Mouse (Mus musculus) kidney, adult 8-10 months (tissue): ENCODE measurements at regions not wholly inside any gene's neighbourhood (a gene's known extent, or its start where the extent isn't known, plus 50 kb on each side); places are given as distances from the start of the nearest gene placed in this dataset.

Experiments
- DNase-seq, 2 experiments: peaks; one replicate each; pipeline ENCODE4 v3.0.0; 2022

GRCm38 (mm10) chr3:149993199-149993598, 1002.8 kb upstream of the Adgrl2 start:
- no peak for DNase-seq

- no peak for DNase-seq
These were observed 997.4 kb upstream of the Adgrl2 start for GRCm38 (mm10) chr3:149987801-149988200.

DNA sequence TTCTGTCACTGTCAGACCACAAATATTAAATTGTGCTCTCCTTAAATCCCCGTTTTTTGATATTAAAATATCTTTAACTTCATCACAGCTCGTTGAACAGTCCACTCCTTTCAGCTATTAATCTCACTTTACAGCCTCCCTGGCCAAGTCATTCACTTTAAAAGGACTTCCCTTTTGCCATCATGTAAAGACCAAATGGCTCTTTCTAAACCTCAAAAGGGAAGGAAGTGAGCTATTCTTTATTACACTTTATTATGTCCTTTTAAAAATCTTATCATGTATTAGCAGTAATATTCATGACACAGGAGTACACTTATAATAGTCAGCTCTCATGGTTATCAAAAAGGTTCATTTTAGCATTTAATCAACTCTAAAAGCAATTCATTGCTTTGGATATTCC, 966.6 kb upstream of the Adgrl2 start:
- no peak for DNase-seq

DNA sequence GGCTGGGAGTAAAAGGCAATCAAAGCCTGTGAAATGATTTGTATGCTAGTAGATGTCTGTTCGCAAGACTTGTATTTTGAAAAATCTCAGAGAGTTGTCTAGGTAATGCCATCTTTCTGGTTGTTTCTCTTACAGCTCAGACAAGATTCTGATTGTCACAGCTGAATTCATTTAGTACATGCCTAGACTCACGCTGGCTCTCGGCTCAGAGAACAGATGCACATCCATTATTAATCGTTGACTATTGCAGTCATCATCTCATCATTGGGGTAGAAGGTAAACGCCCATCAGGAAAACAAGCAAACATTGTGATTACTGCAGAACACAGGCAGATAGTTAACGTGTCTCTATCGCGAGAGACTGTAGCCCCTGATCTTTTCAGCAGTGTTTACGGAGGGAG, 945.8 kb upstream of the Adgrl2 start:
- no peak for DNase-seq

GRCm38 (mm10) chr3:149934832-149935231, 944.5 kb upstream of the Adgrl2 start:
- no peak for DNase-seq

- DNase-seq = no peak
These were observed 938.4 kb upstream of the Adgrl2 start for GRCm38 (mm10) chr3:149928456-149929360.

DNA sequence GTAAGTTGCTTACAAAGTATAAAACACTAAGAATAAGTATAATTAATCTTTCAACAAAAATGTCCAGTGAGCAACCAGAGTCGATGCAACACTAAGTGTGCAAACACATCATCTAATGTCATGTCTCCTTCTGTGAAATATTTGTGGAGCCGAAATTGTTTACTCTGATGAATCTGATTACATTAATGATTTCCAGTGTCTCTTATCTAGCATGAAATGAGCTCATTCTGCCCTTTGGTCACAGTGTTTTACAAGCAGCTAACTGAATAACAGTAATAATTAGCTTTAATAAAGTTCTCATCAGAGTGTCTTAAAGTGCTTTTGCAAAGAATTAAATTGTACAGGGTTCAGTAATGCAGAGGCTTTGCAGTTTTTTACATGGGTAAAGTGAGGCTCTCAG, 929.9 kb upstream of the Adgrl2 start:
- DNase-seq = no peak

- no peak for DNase-seq
These were observed 927.8 kb upstream of the Adgrl2 start for GRCm38 (mm10) chr3:149918201-149918600.

DNA sequence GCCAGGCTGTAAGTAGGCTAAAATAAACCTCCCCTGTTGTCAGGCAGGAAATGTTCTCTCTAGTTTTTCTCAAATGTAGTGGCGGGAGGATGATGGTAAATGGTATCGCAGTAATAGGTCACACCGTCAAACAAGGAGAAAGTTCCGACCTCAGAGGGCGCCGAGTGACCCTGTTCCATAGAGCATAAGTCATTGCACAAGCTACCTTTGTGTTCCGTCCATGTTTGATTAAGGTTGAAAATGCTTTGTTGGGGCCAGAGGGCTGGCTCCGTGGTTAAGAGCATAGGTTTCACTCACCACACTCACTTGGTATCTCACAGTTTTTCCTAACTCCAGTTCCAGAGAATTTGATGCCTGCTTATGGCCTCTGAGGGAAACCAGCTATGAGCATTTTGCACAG, 920.4 kb upstream of the Adgrl2 start:
- no peak for DNase-seq

GRCm38 (mm10) chr3:149901783-149902182, 911.4 kb upstream of the Adgrl2 start:
- no peak for DNase-seq

GRCm38 (mm10) chr3:149876553-149876952, 886.2 kb upstream of the Adgrl2 start:
- no peak for DNase-seq

DNA sequence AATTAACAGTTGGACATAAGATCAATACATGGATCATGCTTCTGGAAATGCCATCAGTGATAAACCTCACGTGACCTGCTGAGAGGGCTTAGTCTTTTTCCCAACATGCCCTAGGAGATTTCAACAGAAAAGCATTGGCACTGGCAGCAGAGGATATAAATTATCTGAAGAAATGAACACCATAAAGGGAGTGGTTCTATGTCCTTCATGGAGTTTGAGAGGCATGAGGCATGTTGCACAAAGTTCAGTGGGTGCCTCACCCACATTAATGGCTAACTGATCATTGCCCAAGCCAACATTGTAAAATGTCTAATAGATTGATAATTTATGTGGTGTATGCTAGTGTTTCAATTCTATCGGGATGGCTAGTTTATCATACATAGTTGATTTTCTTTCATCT, 875.6 kb upstream of the Adgrl2 start:
- no peak for DNase-seq

DNA sequence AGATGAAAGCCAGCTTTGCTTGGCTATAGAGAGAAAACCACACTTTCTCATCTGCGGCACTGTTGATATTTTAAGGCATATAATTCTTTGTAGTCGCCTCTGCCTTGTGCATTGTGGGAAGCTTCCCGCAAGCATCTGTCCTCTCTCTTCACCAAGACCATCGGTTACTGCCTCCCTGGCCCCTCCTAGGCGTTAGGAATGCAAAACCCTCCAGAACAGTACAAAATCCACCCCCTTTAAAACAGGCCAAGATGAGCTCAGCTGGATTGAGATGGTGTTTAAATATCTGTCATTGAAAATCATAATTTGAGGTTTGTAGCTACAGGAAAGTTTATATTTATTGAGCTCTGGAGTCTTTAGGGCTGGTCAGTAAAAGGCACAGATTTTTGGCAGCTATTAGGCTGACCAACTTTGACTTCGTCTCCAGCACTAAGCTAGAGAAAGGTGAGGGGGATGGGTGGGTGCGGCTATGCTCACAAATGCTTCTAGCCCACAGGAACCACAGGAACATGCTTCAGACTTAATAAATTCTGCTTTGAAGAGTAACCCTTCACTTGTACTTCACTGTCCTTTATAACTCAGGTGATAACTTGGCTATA, 856.7 kb upstream of the Adgrl2 start:
- DNase-seq = no peak

GRCm38 (mm10) chr3:149845826-149846486, 855.6 kb upstream of the Adgrl2 start:
- no peak for DNase-seq

- no peak for DNase-seq
These were observed 854.9 kb upstream of the Adgrl2 start for GRCm38 (mm10) chr3:149845083-149845825.

DNA sequence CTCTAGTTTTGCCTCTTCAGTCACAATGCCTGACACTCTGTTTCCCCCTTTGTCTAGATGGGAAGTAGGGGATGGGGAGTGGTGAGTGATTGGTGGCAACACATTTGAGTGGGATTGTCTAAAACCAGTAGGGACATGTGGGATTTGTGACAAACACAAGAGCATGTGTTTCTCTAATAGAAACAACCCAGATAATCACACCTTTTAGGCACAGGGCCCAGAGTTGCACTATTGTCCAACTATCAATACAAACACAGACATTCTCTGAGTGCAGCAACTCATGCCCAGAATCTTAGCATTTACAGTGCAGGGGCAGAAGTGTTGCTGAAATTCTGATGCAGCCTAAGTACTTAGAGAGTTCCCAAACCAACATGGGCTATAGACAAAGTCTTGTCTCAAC, 847.6 kb upstream of the Adgrl2 start:
- no peak for DNase-seq

DNA sequence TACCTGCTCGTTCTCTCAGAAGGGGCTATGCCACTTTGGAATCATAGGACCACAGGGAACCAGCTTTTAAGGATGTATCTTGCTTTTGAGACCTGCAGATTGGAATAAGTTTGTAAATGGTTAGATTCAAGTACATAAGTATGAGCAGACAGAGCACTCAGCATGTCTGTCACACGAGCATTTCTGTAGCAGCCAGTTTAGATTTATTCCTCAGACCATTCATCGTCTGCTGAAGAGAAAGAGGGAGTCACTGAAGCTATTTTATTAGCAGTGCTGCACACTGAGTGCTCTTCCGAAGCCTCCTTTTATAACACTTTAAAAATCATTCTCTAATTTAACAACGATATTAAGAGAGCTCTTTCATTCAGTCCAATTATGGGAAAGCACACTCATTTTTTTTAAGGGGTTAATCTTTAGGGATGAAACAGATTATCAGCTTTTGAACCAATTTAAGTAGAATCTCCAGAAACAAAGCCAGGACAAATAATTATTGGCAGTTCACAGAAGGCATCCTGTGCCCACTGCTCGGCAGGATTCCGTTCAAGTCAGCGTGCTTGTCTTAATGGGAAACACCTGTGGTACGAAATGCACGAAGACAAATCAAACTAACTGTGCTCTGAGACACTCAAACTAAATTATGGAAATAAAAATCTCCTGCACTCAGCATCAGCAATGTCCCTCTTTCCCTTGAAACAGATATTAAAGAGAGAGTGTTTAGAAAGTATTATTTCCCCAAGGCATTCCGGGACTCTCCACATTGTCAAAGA, 846.3 kb upstream of the Adgrl2 start:
- no peak for DNase-seq

DNA sequence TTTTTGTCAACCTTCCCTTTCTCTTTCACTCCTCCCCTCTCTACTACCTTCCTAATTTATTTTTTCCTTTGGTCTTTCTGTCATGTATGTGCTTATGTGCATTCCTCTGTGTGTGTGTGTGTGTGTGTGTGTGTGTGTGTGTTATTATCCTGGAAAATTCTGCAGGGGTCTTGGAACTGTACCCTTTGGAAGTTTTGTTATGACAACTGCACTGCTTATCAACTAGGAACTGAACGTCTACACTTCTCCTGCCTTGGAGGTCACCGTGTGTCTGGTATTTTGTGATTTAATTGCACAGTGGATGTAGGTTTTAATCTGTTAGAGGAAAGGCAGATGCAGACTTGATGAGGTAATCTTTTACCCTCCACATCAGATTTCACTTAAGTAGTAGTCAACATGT, 836.8 kb upstream of the Adgrl2 start:
- no peak for DNase-seq

DNA sequence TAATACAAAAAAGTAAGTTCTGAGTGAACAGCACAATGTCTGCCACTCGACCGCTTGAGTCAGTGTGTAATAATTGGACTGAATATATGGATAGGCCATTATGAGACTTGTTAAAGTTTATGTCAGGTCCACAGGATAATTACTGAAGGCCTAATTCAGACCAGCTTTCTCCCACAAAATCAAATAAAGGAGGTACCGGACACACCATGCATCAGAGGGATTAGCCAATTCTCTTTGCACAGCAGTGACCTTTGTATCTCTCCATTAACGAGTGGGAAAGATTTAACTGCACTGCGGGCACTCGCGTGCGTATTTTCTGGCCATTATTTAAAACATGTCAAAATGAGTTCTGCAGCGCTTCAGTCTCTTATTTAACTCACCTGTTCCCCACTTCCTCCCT, 836.4 kb upstream of the Adgrl2 start:
- no peak for DNase-seq

GRCm38 (mm10) chr3:149820670-149821069, 830.3 kb upstream of the Adgrl2 start:
- no peak for DNase-seq

DNA sequence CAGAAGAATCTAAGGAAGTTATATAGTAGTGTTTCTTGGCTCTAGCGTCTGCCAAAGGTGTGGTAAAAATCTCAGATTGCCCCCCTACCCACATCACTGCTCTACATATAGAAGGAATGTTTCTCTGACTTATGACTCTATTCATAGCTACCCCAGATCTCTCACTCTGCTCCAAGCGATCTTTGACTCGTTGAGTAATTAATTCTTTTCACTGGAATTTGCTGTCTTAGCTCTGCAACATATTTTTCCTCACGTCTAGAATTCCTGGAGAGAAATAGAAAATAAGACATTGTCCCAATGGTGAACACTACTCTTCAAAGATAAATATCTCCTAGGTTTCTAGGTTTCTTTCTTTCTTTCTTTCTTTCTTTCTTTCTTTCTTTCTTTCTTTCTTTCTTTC, 829.5 kb upstream of the Adgrl2 start:
- DNase-seq = no peak

DNA sequence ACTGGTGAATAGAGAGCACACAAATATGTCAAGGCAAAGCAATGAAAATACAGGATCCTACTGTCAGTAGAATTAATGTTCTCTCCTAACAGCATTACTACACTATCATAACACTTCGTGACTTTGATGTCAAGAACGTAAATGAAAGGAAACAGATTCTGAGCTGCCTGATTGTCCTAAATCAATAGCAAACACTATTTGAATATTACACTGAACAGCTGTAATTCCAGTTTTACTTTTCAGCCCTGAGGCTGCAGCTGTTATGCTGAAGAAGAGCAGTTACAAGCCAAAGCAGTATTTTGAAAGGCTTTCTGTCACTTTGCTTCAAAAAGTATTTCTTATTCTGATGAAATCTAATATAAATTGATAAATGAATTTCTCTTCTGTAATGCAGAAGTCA, 828.7 kb upstream of the Adgrl2 start:
- DNase-seq = no peak

GRCm38 (mm10) chr3:149811036-149811435, 820.7 kb upstream of the Adgrl2 start:
- no peak for DNase-seq
